Mouse (Mus musculus): ENCODE data around the gene Lin52. TPM values are rescaled to one million over a fixed set of nuclear protein-coding genes. Genes with fewer than 3 reads are reported as not detected.

The Lin52 gene
- total RNA-seq (2018; cell fraction: chromatin; rRNA removed): 10 to 100 TPM in 17 of 26 experiments, 1 to 10 TPM in 9; 5.6 to 17.8 (median 12.0) TPM
- total RNA-seq (2018; cell fraction: cytosol; rRNA removed): 1 to 10 TPM; 2.7 to 8.5 (median 7.3) TPM
- total RNA-seq (2018; cell fraction: nucleus; rRNA removed): 10 to 100 TPM in 14 of 26 experiments, 1 to 10 TPM in 12; 5.5 to 17.8 (median 10.6) TPM
- polyA plus RNA-seq (2018): 5.6 to 8.0 TPM (median 5.9 TPM) in 3 replicates

DNA sequence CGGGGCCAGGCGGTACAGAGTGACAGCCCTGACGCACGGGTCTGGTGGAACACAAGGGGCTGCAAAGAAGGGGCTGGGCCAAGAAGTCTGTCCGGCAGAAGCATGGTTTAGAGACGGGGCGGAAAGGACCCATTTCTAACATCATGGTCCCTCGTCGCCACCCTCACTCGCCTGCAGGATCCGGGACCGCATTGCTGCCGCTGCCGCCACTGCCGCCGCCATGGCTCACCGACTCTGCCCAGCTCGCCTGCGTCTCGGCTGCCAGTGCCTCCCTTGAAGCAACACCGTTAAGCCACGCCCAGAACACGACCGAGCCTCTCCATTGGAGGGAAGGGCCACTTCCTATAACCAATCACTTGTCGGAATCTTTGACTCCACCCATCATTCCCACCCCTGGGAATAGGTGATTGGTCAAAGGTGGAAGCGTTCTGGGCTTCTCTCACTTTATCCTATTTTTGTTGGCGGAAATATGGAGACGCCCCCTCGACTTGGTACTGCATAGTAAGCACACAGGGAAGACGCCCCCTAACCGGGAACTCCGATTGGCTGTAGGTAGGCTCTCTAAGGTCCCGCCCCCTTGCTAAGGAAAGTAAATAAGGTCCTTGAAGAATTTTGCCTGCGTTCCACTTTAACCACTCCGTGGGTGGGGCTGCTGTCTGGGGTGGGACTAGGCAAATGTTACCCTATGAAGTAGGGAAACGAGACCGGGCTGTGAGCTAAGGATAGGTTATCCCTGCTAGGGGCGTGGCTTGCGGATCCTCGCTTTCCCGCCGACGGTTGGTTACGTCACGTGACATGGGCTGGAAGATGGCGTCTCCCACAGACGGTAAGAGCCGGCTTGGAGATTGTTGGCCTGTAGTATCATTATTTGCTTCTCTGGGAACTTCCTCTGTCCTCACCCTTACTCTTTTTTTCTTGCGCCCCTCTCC, at the start of gene Lin52, which contains the start of gene Aldh6a1:
Gene Lin52, plus strand, starts transcription at position 705 of the 929 bp plus-strand sequence.
Gene Aldh6a1, minus strand, starts transcription at position 287 of the 929 bp plus-strand sequence.
- WGBS (ENCODE audit: missing documents): 0% methylated on average over 44 of the region's 49 CpGs
- H3K4me3 ChIP-seq (ENCODE audit: inconsistent target): peak within 1 kb of the TSS; percentile 96
- no peaks in the 10 kb centered on the region for H3K36me3 ChIP-seq (ENCODE audit: inconsistent target)
- peak within 1 kb of the TSS; percentile 54 for H3K27ac ChIP-seq
- H3K79me2 ChIP-seq (ENCODE audit: inconsistent target): peaks cover 40% of the 10 kb centered on the region

DNA sequence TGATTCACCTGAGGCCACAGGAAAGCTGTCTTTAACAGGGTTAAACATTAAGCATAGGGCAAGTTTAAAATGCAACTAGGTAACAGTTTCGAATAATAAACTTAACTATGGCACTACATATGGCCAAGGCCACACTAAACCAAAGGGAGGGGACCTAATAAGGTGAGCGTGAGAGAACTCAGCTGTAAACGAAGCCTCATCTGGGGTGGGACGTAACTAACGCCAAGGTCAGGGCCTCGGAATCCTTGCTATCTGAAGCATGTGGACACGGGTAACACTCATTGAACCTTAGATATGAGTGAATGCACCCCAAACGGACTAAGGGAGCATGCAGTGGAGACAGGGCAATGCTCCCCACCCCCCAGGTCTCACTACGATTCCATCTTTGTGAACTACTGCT, 48.3 kb upstream of the Lin52 start:
- no peaks in the 10 kb centered on the region for H3K36me3 ChIP-seq (ENCODE audit: inconsistent target)
- no peak overlapping the region for H3K4me3 ChIP-seq (ENCODE audit: inconsistent target)
- H3K27ac ChIP-seq: no peak overlapping the region
- H3K79me2 ChIP-seq (ENCODE audit: inconsistent target): no peaks in the 10 kb centered on the region
- 90% methylated on average over 9 of the region's 9 CpGs for WGBS (ENCODE audit: missing documents)

DNA sequence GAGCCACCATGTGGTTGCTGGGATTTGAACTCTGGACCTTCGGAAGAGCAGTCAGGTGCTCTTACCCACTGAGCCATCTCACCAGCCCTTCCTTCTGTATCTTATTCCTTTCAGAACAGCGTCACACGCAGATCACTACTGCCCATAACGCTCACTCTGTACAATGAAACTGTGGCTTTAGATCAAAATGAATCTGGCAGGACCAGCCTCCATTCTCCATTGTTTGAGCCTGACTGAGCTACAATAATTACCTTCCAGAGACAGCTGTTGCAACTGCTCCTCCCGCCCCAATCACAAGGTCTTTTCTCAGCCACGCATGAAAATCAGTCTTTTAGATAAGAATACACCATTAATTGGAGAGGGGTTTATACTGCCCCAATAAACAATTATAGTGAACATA, 46.7 kb upstream of the Lin52 start:
- 94% methylated on average over 5 of the region's 6 CpGs for WGBS (ENCODE audit: missing documents)
- Histone ChIP-seq H3K4me3 (ENCODE audit: inconsistent target) (no peak overlapping the region), H3K27ac (no peak overlapping the region), H3K79me2 (ENCODE audit: inconsistent target) (no peaks in the 10 kb centered on the region), H3K36me3 (ENCODE audit: inconsistent target) (no peaks in the 10 kb centered on the region)

DNA sequence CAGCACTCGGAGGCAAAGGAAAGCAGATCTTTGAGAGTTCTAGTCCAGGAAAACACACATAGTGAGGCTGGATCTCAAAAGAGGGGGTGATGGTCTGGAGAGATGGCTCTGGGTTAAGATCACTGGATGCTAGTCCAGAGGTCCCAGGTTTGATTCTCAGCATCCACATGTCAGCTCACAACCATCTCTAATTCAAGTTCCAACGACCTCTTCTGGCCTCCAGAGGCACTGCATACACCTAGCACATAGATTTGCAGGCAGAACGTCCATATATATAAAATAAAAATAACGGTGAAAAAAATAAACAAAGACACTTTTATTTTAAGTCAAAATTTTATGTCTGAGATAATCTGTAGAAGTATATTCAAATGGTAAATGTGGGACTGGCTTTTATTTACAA, 44.0 kb upstream of the Lin52 start:
- Histone ChIP-seq H3K79me2 (ENCODE audit: inconsistent target) (no peaks in the 10 kb centered on the region), H3K4me3 (ENCODE audit: inconsistent target) (no peak overlapping the region), H3K27ac (no peak overlapping the region), H3K36me3 (ENCODE audit: inconsistent target) (no peaks in the 10 kb centered on the region)
- 77% methylated on average over 4 of the region's 4 CpGs for WGBS (ENCODE audit: missing documents)

DNA sequence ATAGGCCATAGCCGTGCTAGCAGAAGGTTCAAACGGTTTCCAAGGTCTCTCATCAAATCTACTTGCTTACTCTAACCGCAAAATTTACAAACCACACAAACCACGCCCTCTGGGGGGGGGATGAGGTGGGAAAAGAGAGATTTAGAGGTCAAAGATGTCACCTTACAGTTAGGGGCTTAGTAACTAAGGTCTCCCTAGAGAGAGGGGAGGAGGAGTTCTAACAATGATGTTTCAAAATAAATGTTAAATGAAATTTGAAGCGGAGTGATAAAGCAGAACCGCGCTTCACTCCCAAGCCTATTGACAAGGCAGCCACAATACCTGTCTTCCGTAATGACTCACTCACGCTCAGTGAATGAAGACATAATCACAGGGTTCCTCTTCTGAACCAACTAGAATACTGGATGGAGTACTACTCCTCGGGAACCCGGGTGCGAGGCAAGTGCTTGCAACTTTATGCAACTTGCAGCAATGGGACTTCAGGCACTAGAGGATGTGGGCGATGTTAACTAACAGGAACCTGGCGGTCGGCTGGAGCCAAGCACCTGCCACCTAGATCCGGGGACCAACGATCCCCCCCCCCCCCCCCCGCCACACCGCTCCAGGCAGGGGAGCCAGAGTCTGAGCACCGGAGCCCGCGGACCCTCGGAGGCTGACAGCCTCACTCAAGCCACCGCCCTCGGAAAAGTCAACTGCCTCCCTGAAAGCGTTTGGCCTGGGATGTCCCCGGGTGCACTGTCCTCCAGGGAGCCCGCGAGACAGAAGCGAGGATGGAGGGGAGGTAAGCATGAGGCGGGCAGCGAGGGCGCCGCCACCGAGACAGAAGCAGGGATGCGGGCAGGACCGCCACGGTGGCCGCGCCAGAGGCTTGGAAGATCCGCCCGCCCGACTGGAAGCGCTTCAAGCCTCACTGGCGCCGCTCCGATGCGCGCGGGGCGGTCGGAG, 43.1 kb upstream of the Lin52 start:
- Histone ChIP-seq H3K36me3 (ENCODE audit: inconsistent target) (no peaks in the 10 kb centered on the region), H3K27ac (no peak overlapping the region), H3K4me3 (ENCODE audit: inconsistent target) (peak overlapping the region; percentile 39), H3K79me2 (ENCODE audit: inconsistent target) (no peaks in the 10 kb centered on the region)
- WGBS (ENCODE audit: missing documents): 2% methylated on average over 49 of the region's 52 CpGs

DNA sequence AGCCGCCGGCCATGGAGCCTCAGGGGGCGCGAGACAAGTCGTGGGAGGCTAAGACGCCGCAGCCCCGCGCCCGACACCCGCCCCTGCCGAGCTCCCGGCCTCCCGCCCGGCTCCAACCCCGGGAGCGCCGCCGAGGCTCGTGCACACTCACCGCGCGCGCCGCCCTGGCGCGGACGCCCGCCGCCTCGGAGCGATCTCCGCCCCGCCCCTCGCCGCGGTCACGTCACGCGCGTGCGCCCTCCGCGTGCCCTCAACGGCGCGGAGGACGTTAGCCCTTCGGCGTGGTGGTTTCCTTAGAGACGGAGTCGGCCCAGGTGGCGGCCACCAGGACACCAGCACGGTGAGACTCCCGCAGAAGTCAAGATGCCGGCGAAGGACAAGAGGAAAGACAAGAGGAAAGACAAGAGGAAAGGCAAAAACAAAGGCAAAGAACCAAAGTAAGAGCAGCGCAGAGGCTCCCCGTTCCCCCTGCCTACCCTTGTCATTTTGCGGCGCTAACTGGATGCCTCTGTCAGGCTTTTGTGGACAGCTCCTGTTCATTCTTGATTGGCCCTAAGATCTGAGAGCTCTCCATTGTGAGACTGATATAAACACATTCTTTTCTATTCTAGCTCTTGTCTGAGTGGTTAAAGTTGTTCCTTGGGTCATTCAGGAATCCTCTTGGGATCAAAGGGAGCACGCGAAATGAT, 42.3 kb upstream of the Lin52 start, which contains the start of the genes Entpd5 and Bbof1:
Gene Entpd5, minus strand, starts transcription at position 211 of the 689 bp plus-strand sequence.
Gene Bbof1, plus strand, starts transcription at position 253 of the 689 bp plus-strand sequence.
- no peaks in the 10 kb centered on the region for H3K36me3 ChIP-seq (ENCODE audit: inconsistent target)
- H3K4me3 ChIP-seq (ENCODE audit: inconsistent target): peak within 1 kb of the TSS; percentile 39
- 7% methylated on average over 21 of the region's 63 CpGs for WGBS (ENCODE audit: missing documents)
- no peaks in the 10 kb centered on the region for H3K79me2 ChIP-seq (ENCODE audit: inconsistent target)
- H3K27ac ChIP-seq: no peak within 1 kb of the TSS

DNA sequence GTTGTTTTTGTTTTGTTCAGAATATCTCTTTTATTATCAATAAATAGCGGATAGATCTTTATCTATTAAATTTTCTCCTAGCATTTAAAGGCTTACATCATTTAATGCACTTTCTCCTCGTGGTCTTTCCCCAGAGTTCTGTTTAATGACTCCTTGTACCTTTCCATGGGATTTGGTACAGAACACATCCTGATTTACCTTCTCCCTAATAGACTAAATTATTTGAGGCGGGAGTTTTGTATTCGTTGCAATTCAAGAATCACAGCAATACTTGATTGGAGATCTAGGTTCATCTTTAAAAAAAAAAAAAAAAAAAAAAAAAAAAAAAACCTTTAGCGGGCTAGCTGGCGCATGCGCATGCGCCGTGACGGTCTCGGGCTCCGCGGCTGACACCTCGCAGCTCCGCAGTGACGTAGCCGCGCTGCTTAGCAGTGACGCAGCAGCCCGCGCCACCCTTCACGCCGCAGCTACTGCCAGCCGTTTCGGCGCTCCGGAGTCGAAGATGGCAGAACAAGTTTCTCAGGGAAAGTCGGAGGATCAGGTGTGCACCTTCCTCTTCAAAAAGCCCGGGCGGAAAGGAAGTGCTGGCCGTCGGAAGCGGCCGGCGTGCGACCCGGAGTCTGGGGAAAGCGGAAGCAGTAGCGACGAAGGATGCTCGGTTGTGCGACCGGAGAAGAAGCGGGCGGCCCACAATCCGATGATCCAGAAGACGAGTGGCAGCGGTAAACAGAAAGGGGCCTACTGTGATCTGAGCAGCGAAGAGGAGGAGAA, 34.2 kb upstream of the Lin52 start, which contains the start of gene Rnf113a2:
Gene Rnf113a2, plus strand, starts transcription at position 363 of the 771 bp plus-strand sequence.
- peaks cover 4% of the 10 kb centered on the region; the same call in 1 of the 2 replicates for H3K79me2 ChIP-seq (ENCODE audit: inconsistent target)
- H3K27ac ChIP-seq: peak within 1 kb of the TSS; percentile 50
- 4% methylated on average over 50 of the region's 50 CpGs for WGBS (ENCODE audit: missing documents)
- no peaks in the 10 kb centered on the region for H3K36me3 ChIP-seq (ENCODE audit: inconsistent target)
- peak within 1 kb of the TSS; percentile 57 for H3K4me3 ChIP-seq (ENCODE audit: inconsistent target)

DNA sequence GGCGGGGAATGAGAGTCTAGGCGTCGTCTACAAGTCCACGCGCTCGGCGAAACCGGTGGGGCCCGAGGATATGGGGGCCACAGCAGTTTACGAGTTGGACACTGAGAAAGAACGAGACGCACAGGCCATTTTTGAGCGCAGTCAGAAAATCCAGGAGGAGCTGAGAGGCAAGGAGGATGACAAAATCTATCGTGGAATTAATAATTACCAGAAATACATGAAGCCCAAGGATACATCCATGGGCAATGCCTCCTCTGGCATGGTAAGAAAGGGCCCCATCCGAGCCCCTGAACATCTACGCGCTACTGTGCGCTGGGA, 33.7 kb upstream of the Lin52 start:
- Histone ChIP-seq H3K36me3 (ENCODE audit: inconsistent target) (no peaks in the 10 kb centered on the region), H3K4me3 (ENCODE audit: inconsistent target) (peak overlapping the region; percentile 57), H3K27ac (peak overlapping the region; percentile 50), H3K79me2 (ENCODE audit: inconsistent target) (peaks cover 4% of the 10 kb centered on the region; the same call in 1 of the 2 replicates)
- WGBS (ENCODE audit: missing documents): 50% methylated on average over 18 of the region's 18 CpGs

DNA sequence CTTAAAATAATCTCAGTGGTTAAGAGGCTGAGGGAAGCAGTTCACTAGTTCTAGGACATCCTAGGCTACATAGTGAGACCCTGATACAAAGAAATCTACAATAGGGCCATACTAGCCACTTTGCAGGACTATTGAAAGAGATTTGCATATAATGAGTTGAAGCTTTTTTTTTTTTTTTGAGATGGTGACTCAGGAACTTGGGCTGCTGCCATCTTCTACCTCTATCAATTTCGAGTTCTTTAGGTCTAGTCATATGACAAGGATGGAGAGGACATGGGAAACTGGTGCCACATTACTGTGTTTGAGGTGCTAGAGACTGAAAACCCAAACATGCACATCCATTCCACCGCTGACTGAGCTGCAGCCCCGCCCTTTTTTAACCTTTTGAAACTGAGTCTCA, 27.2 kb upstream of the Lin52 start:
- Histone ChIP-seq H3K79me2 (ENCODE audit: inconsistent target) (no peaks in the 10 kb centered on the region), H3K4me3 (ENCODE audit: inconsistent target) (no peak overlapping the region), H3K36me3 (ENCODE audit: inconsistent target) (no peaks in the 10 kb centered on the region), H3K27ac (no peak overlapping the region)
- 88% methylated on average over 2 of the region's 3 CpGs for WGBS (ENCODE audit: missing documents)

DNA sequence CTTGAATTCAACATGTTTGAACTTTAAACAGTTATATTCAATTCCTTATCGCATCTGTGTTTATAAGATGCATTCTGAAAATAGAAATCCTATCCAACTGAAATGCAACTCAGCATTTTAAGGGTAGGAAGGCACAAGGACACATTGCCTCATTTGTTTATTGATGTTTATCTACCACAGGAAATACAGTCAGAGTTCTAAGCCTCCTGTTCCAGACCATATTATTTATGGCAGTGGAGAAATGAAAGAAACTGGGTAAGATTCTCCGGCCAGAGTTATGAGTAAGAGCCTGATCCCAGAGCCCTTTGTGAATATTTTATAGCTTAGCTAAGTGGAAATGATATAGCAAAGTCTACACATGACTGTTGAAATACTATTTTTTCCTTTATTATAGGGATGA, 21.4 kb upstream of the Lin52 start:
- no peaks in the 10 kb centered on the region for H3K36me3 ChIP-seq (ENCODE audit: inconsistent target)
- 95% methylated on average over 2 of the region's 2 CpGs for WGBS (ENCODE audit: missing documents)
- no peaks in the 10 kb centered on the region for H3K79me2 ChIP-seq (ENCODE audit: inconsistent target)
- H3K4me3 ChIP-seq (ENCODE audit: inconsistent target): no peak overlapping the region
- H3K27ac ChIP-seq: no peak overlapping the region

DNA sequence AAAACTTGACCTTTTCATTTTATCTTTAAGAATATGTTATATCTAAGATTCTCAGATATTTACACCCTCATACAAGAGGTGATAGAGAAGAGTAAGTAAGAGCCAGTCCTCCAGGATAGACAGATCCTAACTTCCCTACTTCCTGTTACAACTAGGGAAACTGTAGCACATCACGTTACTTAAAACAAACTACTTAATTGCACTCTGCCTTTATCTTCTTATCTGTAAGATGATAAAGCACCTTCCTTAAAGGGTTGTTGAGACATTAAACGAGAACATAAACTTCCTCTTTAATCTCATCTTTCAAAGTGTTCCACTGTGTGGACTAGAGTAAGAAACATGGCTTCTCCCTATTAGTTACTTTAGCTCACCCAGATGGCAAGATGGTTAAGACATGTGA, 12.5 kb upstream of the Lin52 start:
- no peaks in the 10 kb centered on the region for H3K36me3 ChIP-seq (ENCODE audit: inconsistent target)
- no peak overlapping the region for H3K27ac ChIP-seq
- H3K79me2 ChIP-seq (ENCODE audit: inconsistent target): no peaks in the 10 kb centered on the region
- 82% methylated on average over 2 of the region's 2 CpGs for WGBS (ENCODE audit: missing documents)
- no peak overlapping the region for H3K4me3 ChIP-seq (ENCODE audit: inconsistent target)

DNA sequence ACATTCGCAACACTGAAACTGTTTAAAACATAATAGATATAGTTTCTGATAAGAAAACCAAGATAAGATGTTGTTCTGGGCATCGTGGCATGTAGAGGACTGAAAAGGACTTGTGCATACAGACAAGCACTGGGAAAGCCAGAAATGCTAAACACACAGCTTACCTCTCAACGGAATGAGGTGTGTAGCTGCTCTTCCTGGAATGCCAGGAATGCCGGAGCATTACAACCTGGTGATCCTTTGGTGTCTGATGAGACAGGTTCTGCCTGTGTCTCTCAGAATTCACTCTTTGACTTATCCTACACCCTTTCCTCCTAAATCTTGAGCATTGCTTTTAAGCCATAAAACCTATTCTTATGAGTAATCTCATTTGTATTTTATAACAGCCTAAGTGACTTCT, 8.7 kb upstream of the Lin52 start:
- WGBS (ENCODE audit: missing documents): 91% methylated on average over 3 of the region's 4 CpGs
- Histone ChIP-seq H3K27ac (no peak overlapping the region), H3K4me3 (ENCODE audit: inconsistent target) (no peak overlapping the region), H3K79me2 (ENCODE audit: inconsistent target) (no peaks in the 10 kb centered on the region), H3K36me3 (ENCODE audit: inconsistent target) (no peaks in the 10 kb centered on the region)

DNA sequence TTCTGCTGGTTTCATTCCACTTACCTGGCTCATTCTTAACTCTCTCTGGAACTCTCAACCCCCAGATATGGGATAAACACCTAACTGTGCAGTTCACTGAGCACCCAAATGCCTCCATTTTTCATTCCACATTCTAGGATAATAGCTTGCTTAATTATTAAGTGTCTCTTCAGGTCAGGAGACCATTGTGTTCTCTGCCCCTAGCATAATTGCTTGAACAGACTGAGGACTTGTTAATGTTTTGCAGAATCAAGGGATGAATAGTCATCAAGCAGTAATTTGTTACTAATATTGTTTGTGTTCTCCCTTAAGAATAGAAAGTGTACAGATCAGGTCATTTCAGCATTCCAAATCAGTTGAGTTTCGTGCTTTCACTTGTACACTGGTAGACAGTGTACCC, 3.8 kb upstream of the Lin52 start:
- 89% methylated on average over 1 of the region's 1 CpGs for WGBS (ENCODE audit: missing documents)
- Histone ChIP-seq H3K79me2 (ENCODE audit: inconsistent target) (peaks cover 7% of the 10 kb centered on the region), H3K36me3 (ENCODE audit: inconsistent target) (no peaks in the 10 kb centered on the region), H3K4me3 (ENCODE audit: inconsistent target) (no peak overlapping the region), H3K27ac (no peak overlapping the region)

Measured in macrophage (primary cell).